Mouse (Mus musculus) lung, embryonic 14.5 days (tissue): Measurements from ENCODE around the gene Ccdc9b. TPM values are rescaled to one million over a fixed set of nuclear protein-coding genes. Genes with fewer than 3 reads are reported as not detected.

ENCODE experiments used
- ATAC-seq: fragments of 200-750 bp; cut with Nextera tagmentation; 2 replicates; pipeline ENCODE4 v1.8.0; 2017; ENCODE audit warnings: mild to moderate bottlenecking, moderate TSS enrichment, moderate library complexity; ENCODE audit not compliant: insufficient read depth
- DNase-seq: peaks from one replicate; pipeline ENCODE4 v3.0.0-alpha.2; 2015
- H3K27ac ChIP-seq: fragments of 300-500 bp; sonication (generic); 2 replicates; pipeline ENCODE4 v1.5.1; 2014; ENCODE audit warnings: low read depth, mild to moderate bottlenecking, moderate library complexity
- H3K27me3 ChIP-seq: fragments of 300-500 bp; sonication (generic); 2 replicates; pipeline ENCODE4 v1.6.1; 2014; ENCODE audit warnings: low read length, control low read depth; ENCODE audit not compliant: insufficient read depth
- H3K36me3 ChIP-seq: fragments of 300-500 bp; sonication (generic); 2 replicates; pipeline ENCODE4 v1.6.1; 2014; ENCODE audit warnings: control low read depth; ENCODE audit not compliant: insufficient read depth
- H3K4me1 ChIP-seq: fragments of 300-500 bp; sonication (generic); 2 replicates; pipeline ENCODE4 v1.6.1; 2014; ENCODE audit warnings: antibody characterized with exemption, control low read depth; ENCODE audit not compliant: insufficient read depth
- H3K4me2 ChIP-seq: fragments of 300-500 bp; sonication (generic); 2 replicates; pipeline ENCODE4 v1.6.1; 2014; ENCODE audit warnings: mild to moderate bottlenecking
- H3K4me3 ChIP-seq: fragments of 300-500 bp; sonication (generic); 2 replicates; pipeline ENCODE4 v1.5.1; 2014; ENCODE audit warnings: low read depth, low read length
- H3K9ac ChIP-seq: fragments of 300-500 bp; sonication (generic); 2 replicates; pipeline ENCODE4 v1.6.1; 2014
- H3K9me3 ChIP-seq: fragments of 300-500 bp; sonication (generic); 2 replicates; pipeline ENCODE4 v1.6.1; 2016; ENCODE audit warnings: low read depth, low read length, control low read depth
- CTCF ChIP-seq: IDR thresholded peaks from 2 replicates; pipeline ENCODE4 v1.5.1; 2016; ENCODE audit warnings: antibody characterized with exemption, low read depth
- WGBS: fragments of 180-500 bp; shearing (Covaris S2); extraction: QIAGEN DNeasy Blood & Tissue Kit; methylation state at CpG from one replicate; pipeline ENCODE4 v1.1.7; 2014; 5-methylcytosine and 5-hydroxymethylcytosine counted together
- polyA plus RNA-seq: library from polyadenylated mRNA; unstranded; fragments of >200 nt; fragmentation: Nextera tagmentation; extraction: Ambion mirVana; gene quantifications from 2 replicates; pipeline ENCODE4 v1.2.1, GENCODE M21; 2014

Ccdc9b gene
- polyA plus RNA-seq, 1 experiment from 2014 or later: 0.55 TPM

- TF ChIP-seq CTCF: no peak
- Histone ChIP-seq H3K9ac (peak overlapping the region; percentile 44), H3K4me2 (peak overlapping the region; percentile 77), H3K4me1 (peaks cover 8% of the 10 kb centered on the region; the same call in 1 of the 2 replicates), H3K27me3 (peaks cover 68% of the 10 kb centered on the region), H3K27ac (no peak overlapping the region), H3K36me3 (no peaks in the 10 kb centered on the region), H3K9me3 (no peaks in the 10 kb centered on the region), H3K4me3 (peak overlapping the region; percentile 39)
- DNase-seq: peak; percentile 83
- under 1% methylated on average over 36 of the region's 36 CpGs for WGBS
- peak; percentile 75 for ATAC-seq
These were observed 51.4 kb downstream of the Ccdc9b start for GRCm38 (mm10) chr2:118711038-118711494.

GRCm38 (mm10) chr2:118709655-118710221, 52.7 kb downstream of the Ccdc9b start:
- Histone ChIP-seq H3K27ac (no peak overlapping the region), H3K4me2 (no peak overlapping the region), H3K4me3 (no peak overlapping the region), H3K4me1 (peaks cover 8% of the 10 kb centered on the region; the same call in 1 of the 2 replicates), H3K36me3 (no peaks in the 10 kb centered on the region), H3K9ac (no peak overlapping the region), H3K27me3 (peaks cover 81% of the 10 kb centered on the region), H3K9me3 (no peaks in the 10 kb centered on the region)
- no peak for DNase-seq
- WGBS: 37% methylated on average over 4 of the region's 4 CpGs
- TF ChIP-seq CTCF: no peak
- no peak for ATAC-seq

GRCm38 (mm10) chr2:118708472-118708871, 54.0 kb downstream of the Ccdc9b start:
- ATAC-seq (no peak), DNase-seq (no peak)
- H3K36me3 ChIP-seq: no peaks in the 10 kb centered on the region
- no peak overlapping the region for H3K4me2 ChIP-seq
- H3K9me3 ChIP-seq: no peaks in the 10 kb centered on the region
- peaks cover 11% of the 10 kb centered on the region; the same call in 1 of the 2 replicates for H3K4me1 ChIP-seq
- no peak overlapping the region for H3K27ac ChIP-seq
- H3K27me3 ChIP-seq: peaks cover 94% of the 10 kb centered on the region
- WGBS: 59% methylated on average over 4 of the region's 4 CpGs
- no peak overlapping the region for H3K9ac ChIP-seq
- TF ChIP-seq CTCF: no peak
- H3K4me3 ChIP-seq: no peak overlapping the region

GRCm38 (mm10) chr2:118706436-118706835, 56.0 kb downstream of the Ccdc9b start:
- Histone ChIP-seq H3K9me3 (no peaks in the 10 kb centered on the region), H3K27me3 (peaks cover 96% of the 10 kb centered on the region), H3K27ac (no peak overlapping the region), H3K36me3 (no peaks in the 10 kb centered on the region), H3K9ac (no peak overlapping the region), H3K4me1 (peaks cover 13% of the 10 kb centered on the region; the same call in 1 of the 2 replicates), H3K4me3 (no peak overlapping the region), H3K4me2 (no peak overlapping the region)
- no peak for DNase-seq
- TF ChIP-seq CTCF: no peak
- no peak for ATAC-seq
- 4% methylated on average over 6 of the region's 6 CpGs for WGBS

Other genes with a start within 250 kb of the Ccdc9b start
- gene Bmf, start 213.0 kb downstream of the Ccdc9b start, polyA plus RNA-seq: 5.0 and 7.1 TPM in 2 replicates
- gene Bub1b, start 164.4 kb downstream of the Ccdc9b start, polyA plus RNA-seq: 125 and 133 TPM in 2 replicates
- gene Pak6, start 99.4 kb downstream of the Ccdc9b start, polyA plus RNA-seq: 0.93 and 0.95 TPM in 2 replicates
- not detected in 2 replicates for gene Ankrd63, start 58.7 kb downstream of the Ccdc9b start, polyA plus RNA-seq
- 1.3 and 1.5 TPM in 2 replicates for gene Plcb2, start 34.2 kb downstream of the Ccdc9b start, polyA plus RNA-seq
- gene Inafm2, start 16.9 kb downstream of the Ccdc9b start, polyA plus RNA-seq: 24.3 and 25.0 TPM in 2 replicates
- not detected in 2 replicates for gene Phgr1, start 10.1 kb upstream of the Ccdc9b start, polyA plus RNA-seq
- 0.59 and 0.64 TPM in 2 replicates for gene Disp2, start 17.1 kb upstream of the Ccdc9b start, polyA plus RNA-seq
- 142 and 145 TPM in 2 replicates for gene Knstrn, start 51.3 kb upstream of the Ccdc9b start, polyA plus RNA-seq
- 56.8 and 66.0 TPM in 2 replicates for gene Ivd, start 99.3 kb upstream of the Ccdc9b start, polyA plus RNA-seq
- gene Bahd1, start 137.7 kb upstream of the Ccdc9b start, polyA plus RNA-seq: 0.83 and 0.92 TPM in 2 replicates
- 39.4 and 40.8 TPM in 2 replicates for gene Chst14, start 163.8 kb upstream of the Ccdc9b start, polyA plus RNA-seq